Mouse (Mus musculus) lung, adult 2 months (tissue): ENCODE results near the gene Pfkfb2. TPM values are rescaled to one million over a fixed set of nuclear protein-coding genes. Genes with fewer than 3 reads are reported as not detected.

Source experiments
- DNase-seq: peaks from one replicate; pipeline ENCODE4 v3.0.0; 2022
- H3K4me1 ChIP-seq: fragments of 200-500 bp; 2 replicates; pipeline ENCODE4 v1.6.1; 2011; ENCODE audit warnings: low read length; ENCODE audit not compliant: control insufficient read depth, insufficient read depth
- H3K4me3 ChIP-seq: fragments of 200-500 bp; replicated peaks from 2 replicates; pipeline ENCODE3; 2011; ENCODE audit warnings: low read depth, mild to moderate bottlenecking, control low read depth, low read length; ENCODE audit errors: extremely low read depth
- CTCF ChIP-seq: fragments of 200-500 bp; IDR thresholded peaks from 2 replicates; pipeline ENCODE4 v1.5.1; 2011; ENCODE audit warnings: mild to moderate bottlenecking, low read length, control low read depth; ENCODE audit not compliant: insufficient read depth
- POLR2A ChIP-seq: fragments of 200-500 bp; IDR thresholded peaks from 2 replicates; pipeline ENCODE4 v1.6.1; 2011; ENCODE audit warnings: low read depth, mild to moderate bottlenecking, control low read depth, low read length, borderline replicate concordance; ENCODE audit errors: extremely low read depth
- WGBS: fragments of 180-500 bp; shearing (Covaris S2); methylation state at CpG from one replicate; pipeline ENCODE4 v1.1.7; 2018; 5-methylcytosine and 5-hydroxymethylcytosine counted together
- polyA plus RNA-seq: library from polyadenylated mRNA; depleted of rRNA; stranded (reverse); fragments of >200 nt; gene quantifications from 2 replicates; pipeline ENCODE4 v1.2.3, GENCODE M21; 2012

The Pfkfb2 gene
- polyA plus RNA-seq, 1 experiment: 23.7 TPM

- 65% methylated on average over 3 of the region's 3 CpGs for WGBS
These were observed 10.6 kb upstream of the Pfkfb2 start for GRCm38 (mm10) chr1:130739636-130740035.

DNA sequence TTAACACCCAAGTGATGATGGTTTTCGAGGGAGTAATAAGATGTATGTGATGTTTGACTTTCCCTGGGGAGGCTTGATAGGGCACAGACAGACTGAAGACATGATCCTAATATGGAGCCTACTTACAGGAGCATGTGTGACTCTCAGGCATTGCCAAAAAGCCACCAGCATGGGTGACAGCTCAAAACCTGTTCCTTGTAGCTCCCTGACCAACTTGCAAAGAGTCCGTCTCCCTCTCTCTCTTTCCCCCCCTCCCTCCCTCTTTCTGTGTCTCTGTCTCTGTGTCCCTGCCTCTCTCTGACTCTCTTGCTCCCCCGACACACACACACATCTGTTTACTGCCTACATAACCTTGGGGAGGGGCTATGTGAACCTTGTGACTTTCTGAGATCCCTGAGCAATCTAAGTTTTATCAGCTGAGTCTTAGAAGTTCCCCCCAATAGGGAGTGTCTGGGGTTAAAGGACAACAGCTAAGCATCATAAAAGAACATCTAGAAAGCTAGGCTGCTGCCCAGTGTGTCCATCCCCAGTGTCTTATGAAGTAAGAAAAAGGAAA is 9.6 kb upstream of the Pfkfb2 start:
- H3K4me3 ChIP-seq: no peak overlapping the region
- WGBS: 74% methylated on average over 3 of the region's 3 CpGs
- DNase-seq: no peak
- H3K4me1 ChIP-seq: peaks cover 5% of the 10 kb centered on the region
- TF ChIP-seq CTCF (no peak), POLR2A (no peak)

More at GRCm38 (mm10) chr1:130739636-130740035, 10.6 kb upstream of the Pfkfb2 start:
- no peak for DNase-seq
- Histone ChIP-seq H3K4me3 (no peak overlapping the region), H3K4me1 (peaks cover 8% of the 10 kb centered on the region)
- TF ChIP-seq CTCF (no peak), POLR2A (no peak)

DNA sequence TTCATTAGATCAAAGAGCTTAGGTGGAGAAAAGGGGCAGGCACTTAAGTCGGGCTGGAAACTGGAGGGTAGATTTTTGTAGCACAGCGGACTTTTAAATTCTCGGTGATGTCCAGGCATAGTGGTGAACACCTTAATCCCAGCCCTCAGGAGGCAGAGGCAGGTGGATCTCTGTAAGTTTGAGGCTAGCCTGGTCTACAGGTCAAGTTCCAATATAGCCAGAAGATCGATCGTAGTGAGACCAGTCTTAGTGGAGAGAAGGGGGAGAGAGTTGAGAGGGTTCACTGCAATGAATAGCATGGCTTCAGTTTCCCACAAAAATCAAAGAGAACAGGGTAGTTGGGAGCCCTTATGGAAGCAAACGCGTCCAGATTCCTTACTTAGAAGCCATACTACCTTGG is 8.9 kb upstream of the Pfkfb2 start:
- H3K4me1 ChIP-seq: peaks cover 4% of the 10 kb centered on the region
- DNase-seq: no peak
- no peak overlapping the region for H3K4me3 ChIP-seq
- TF ChIP-seq POLR2A: no peak
- no peak for TF ChIP-seq CTCF
- WGBS: 88% methylated on average over 7 of the region's 7 CpGs

DNA sequence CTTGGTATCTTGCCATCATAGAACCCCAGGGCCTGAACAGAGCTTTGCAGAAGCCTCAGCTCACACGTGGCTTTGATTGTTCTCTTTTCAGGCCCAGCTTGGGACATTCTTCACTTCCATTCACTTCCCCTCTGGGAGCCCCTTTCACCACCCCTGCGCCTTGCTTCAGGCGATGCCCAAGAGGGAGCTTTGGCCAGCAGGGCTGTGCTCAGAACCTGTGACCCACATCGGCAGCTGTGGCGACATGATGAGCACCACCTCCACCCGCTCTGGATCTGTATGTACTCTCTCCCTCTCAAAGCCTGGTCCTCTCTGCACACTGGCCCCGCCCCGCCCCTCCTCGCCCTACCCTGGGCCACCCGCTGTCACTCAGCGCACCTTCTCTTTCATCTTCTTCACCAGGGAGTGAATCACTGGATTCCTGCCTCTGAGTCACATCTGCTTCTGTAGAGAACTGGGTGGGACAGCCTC is 8.4 kb upstream of the Pfkfb2 start:
- TF ChIP-seq POLR2A (no peak), CTCF (no peak)
- Histone ChIP-seq H3K4me1 (peaks cover 4% of the 10 kb centered on the region), H3K4me3 (no peak overlapping the region)
- no peak for DNase-seq
- WGBS: 60% methylated on average over 11 of the region's 11 CpGs

GRCm38 (mm10) chr1:130734852-130735251 is 5.8 kb upstream of the Pfkfb2 start:
- DNase-seq: no peak
- TF ChIP-seq CTCF: no peak
- 0 out of 2 replicates have a peak, but pooled peaks have one; percentile 3 for TF ChIP-seq POLR2A
- H3K4me3 ChIP-seq: peak overlapping the region; percentile 42
- H3K4me1 ChIP-seq: no peaks in the 10 kb centered on the region
- WGBS: 35% methylated on average over 8 of the region's 8 CpGs

- no peak for TF ChIP-seq CTCF
- TF ChIP-seq POLR2A: no peak
- Histone ChIP-seq H3K4me3 (peak overlapping the region; percentile 52), H3K4me1 (no peaks in the 10 kb centered on the region)
- DNase-seq: peak; percentile 23
- 32% methylated on average over 5 of the region's 5 CpGs for WGBS
These were observed 5.4 kb upstream of the Pfkfb2 start for GRCm38 (mm10) chr1:130734452-130734851.

DNA sequence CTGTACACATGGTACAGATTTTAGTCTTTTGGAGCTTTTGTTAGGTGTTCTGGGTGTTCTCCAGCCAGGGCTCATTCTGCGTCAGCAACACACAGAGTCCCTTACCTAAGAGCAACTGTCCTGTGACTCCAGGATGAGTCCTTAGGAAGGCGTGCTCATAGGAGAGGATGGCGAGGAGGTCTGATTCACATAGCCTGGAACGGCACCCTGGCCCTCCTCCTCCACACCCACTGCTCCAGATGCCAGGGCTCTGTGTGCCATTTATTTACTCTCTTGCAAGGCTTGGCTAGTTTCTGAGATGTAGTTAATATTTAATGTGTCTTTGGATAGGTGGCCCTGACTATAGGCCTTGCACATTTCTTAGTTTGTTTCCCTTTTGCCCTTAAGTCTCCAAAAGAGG is 4.6 kb upstream of the Pfkfb2 start:
- no peak for TF ChIP-seq CTCF
- peak; percentile 66; the same call in 1 of the 2 replicates for TF ChIP-seq POLR2A
- Histone ChIP-seq H3K4me1 (no peaks in the 10 kb centered on the region), H3K4me3 (peak overlapping the region; percentile 57)
- peak; percentile 70 for DNase-seq
- 70% methylated on average over 4 of the region's 4 CpGs for WGBS

- H3K4me1 ChIP-seq: peaks cover 4% of the 10 kb centered on the region; the same call in 1 of the 2 replicates
- peak overlapping the region; percentile 49 for H3K4me3 ChIP-seq
- DNase-seq: peak; percentile 23
- no peak for TF ChIP-seq CTCF
- no peak; the same call in 1 of the 2 replicates for TF ChIP-seq POLR2A
- WGBS: 69% methylated on average over 13 of the region's 13 CpGs
These were observed 3.9 kb upstream of the Pfkfb2 start for GRCm38 (mm10) chr1:130732706-130733658.

GRCm38 (mm10) chr1:130731741-130732337 is 2.8 kb upstream of the Pfkfb2 start, which contains the start of gene AA986860:
Gene AA986860, plus strand, starts transcription at chr1:130731976.
- WGBS: 20% methylated on average over 10 of the region's 10 CpGs
- H3K4me3 ChIP-seq: peak within 1 kb of the TSS; percentile 78
- peak; percentile 66 for DNase-seq
- peaks cover 4% of the 10 kb centered on the region; the same call in 1 of the 2 replicates for H3K4me1 ChIP-seq
- TF ChIP-seq POLR2A (peak; percentile 69; the same call in 1 of the 2 replicates), CTCF (no peak)
